8 mouse cellular contexts compared by ENCODE assay signal in genomic region chr12:116047440-116048377, GRCm38 (mm10). TPM values are rescaled to one million over a fixed set of nuclear protein-coding genes. Genes with fewer than 3 reads are reported as not detected.
DNase-seq lines count a peak whose midpoint lies in the region; ATAC-seq and TF ChIP-seq lines count a peak whose summit lies in the region.

Gene Zfp386 (plus strand): TSS chr12:116047724.

- peak within 1 kb of the TSS; percentile 85 for H3K4me2 ChIP-seq in hindbrain, embryonic 13.5 days

- peak within 1 kb of the TSS; percentile 58 for H3K4me3 ChIP-seq in hindbrain, embryonic 13.5 days

- WGBS in hindbrain, embryonic 13.5 days, result 1% methylated on average over 55 of the region's 55 CpGs

- peak within 1 kb of the TSS; percentile 77 for H3K9ac ChIP-seq in hindbrain, embryonic 13.5 days

- in situ Hi-C loops in Patski (cut with MboI; ENCODE audit: low pct_unique_long_range_greater_than_20kb), result no loop called here

- peaks cover 32% of the 10 kb centered on the region for H3K36me3 ChIP-seq in hindbrain, embryonic 13.5 days

- CTCF ChIA-PET in Patski (lab: Charles Lee), result no interaction called here

- no peaks in the 10 kb centered on the region for H3K27me3 ChIP-seq in Patski
- no peaks in the 10 kb centered on the region for H3K27me3 ChIP-seq in hindbrain, embryonic 13.5 days

- H3K27ac ChIP-seq in hindbrain, embryonic 13.5 days, result peak within 1 kb of the TSS; percentile 97

- peak; percentile 99 for ATAC-seq in Patski
- ATAC-seq in hindbrain, embryonic 13.5 days (ENCODE audit: low FRiP score), result peak; percentile 99

- no peak for TF ChIP-seq CTCF in Patski (IDR thresholded peaks at IDR 0.05)

- DNase-seq in Patski (ENCODE audit: low read depth, low spot score), result peak; percentile 98
- peak; percentile 99 to 100 for DNase-seq in cerebellum, postnatal 14 days
- peak; percentile 97 to 99 for DNase-seq in frontal cortex, postnatal 14 days (ENCODE audit: low spot score in 2 of 2)
- peak; percentile 92 to 99 for DNase-seq in layer of hippocampus, postnatal 25 days (ENCODE audit: extremely low spot score in 1 of 2, low spot score in 1 of 2)
- peak; percentile 99 for DNase-seq in lung, postnatal 25 days (ENCODE audit: low spot score)
- peak; percentile 99 for DNase-seq in retina, embryonic 14.5 days (ENCODE audit: low spot score)
- peak; percentile 98 for DNase-seq in thymus, postnatal 4 days

- POLR2A ChIA-PET in Patski (lab: Charles Lee), result no interaction called here

- H3K4me1 ChIP-seq in hindbrain, embryonic 13.5 days (replicated peaks), result peaks cover 23% of the 10 kb centered on the region

- no peaks in the 10 kb centered on the region for H3K9me3 ChIP-seq in hindbrain, embryonic 13.5 days

RNA-seq across cellular contexts. Expression of gene Zfp386, which starts in this region (rescaled TPM):
- 30.1 TPM for polyA plus RNA-seq in Patski (2021)
- polyA plus RNA-seq in hindbrain, embryonic 13.5 days (2015; fragmentation: Nextera tagmentation; extraction: Ambion mirVana), result 56.0 and 59.3 TPM in 2 replicates
- total RNA-seq in layer of hippocampus, postnatal 25 days (2021), result 10 to 100 TPM; 31.3 to 33.4 TPM

Comparison
In these comparisons a context has a peak if more than half of its experiments do, and no peak if none do; other contexts are left out.
1. Peak in every context shown above with its lines: DNase-seq, ATAC-seq, H3K4me3 ChIP-seq and H3K27ac ChIP-seq.